Mouse (Mus musculus): ENCODE data around the gene Ldlrad1. TPM values are rescaled to one million over a fixed set of nuclear protein-coding genes. Genes with fewer than 3 reads are reported as not detected.
A peak's percentile ranks its signal among the peaks of the same experiment; 100 is the strongest.

The Ldlrad1 gene
- polyA plus RNA-seq, 1 experiment from 2014 or later: not detected

DNA sequence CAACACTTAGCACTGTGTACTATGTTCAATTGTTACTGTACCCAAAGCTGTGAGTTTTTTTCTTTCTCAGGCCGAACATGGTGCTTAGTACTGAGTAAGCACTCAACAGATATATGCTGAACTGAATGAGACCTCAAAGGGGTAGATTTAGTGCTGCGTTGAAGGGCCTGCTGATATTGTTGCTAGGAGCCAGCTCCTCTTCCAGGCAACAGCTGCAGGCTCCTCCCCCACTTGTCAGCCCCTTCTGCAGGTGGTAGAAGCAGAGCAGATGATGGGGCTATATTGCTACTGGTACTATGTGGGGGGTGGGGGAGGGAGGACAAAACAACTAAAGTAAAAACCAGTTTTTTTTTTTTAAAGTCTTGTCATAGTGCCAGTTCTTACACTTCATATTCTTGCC, 40.5 kb downstream of the Ldlrad1 start:
- WGBS: 56% methylated on average over 2 of the region's 2 CpGs
- 0 out of 2 replicates have a peak overlapping the region, but pooled peaks have one; percentile 10 for H3K4me2 ChIP-seq
- peaks cover 30% of the 10 kb centered on the region for H3K4me1 ChIP-seq
- no peak overlapping the region for H3K4me3 ChIP-seq (replicated peaks)
- no peaks in the 10 kb centered on the region for H3K27me3 ChIP-seq
- H3K9me3 ChIP-seq: no peaks in the 10 kb centered on the region
- H3K27ac ChIP-seq: peak overlapping the region; percentile 56; the same call in 1 of the 2 replicates
- no peak for ATAC-seq (ENCODE audit: low FRiP score)
- 0 out of 2 replicates have a peak, but pooled peaks cover 3% of the 10 kb centered on the region for H3K36me3 ChIP-seq (replicated peaks)
- no peak overlapping the region for H3K9ac ChIP-seq

DNA sequence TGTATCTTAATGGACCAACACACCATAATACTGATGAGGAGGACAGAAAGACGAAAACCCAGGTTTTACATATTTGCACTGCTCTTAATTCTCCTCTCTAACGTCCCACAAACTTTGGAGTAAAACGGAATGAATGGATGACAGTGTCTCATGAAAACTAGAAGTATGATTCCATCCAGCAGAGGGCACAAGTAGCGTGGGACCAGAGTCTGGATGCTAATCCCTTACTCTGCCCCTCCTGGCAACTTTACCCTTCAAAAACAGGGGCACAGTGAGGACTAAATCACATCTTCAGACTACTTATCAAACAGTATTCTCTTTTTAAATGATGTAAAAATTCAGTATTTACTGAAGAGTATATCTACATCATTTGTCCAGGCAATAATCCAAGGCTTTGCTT, 41.5 kb downstream of the Ldlrad1 start:
- no peak overlapping the region for H3K9ac ChIP-seq
- ATAC-seq (ENCODE audit: low FRiP score): no peak
- H3K27me3 ChIP-seq: no peaks in the 10 kb centered on the region
- H3K9me3 ChIP-seq: no peaks in the 10 kb centered on the region
- H3K36me3 ChIP-seq (replicated peaks): 0 out of 2 replicates have a peak, but pooled peaks cover 3% of the 10 kb centered on the region
- no peak overlapping the region for H3K27ac ChIP-seq
- H3K4me1 ChIP-seq: peaks cover 31% of the 10 kb centered on the region
- no peak overlapping the region for H3K4me2 ChIP-seq
- 33% methylated on average over 4 of the region's 4 CpGs for WGBS
- H3K4me3 ChIP-seq (replicated peaks): no peak overlapping the region

GRCm38 (mm10) chr4:107252522-107252921, 43.5 kb downstream of the Ldlrad1 start:
- no peaks in the 10 kb centered on the region for H3K36me3 ChIP-seq (replicated peaks)
- H3K9me3 ChIP-seq: no peaks in the 10 kb centered on the region
- 1% methylated on average over 11 of the region's 11 CpGs for WGBS
- ATAC-seq (ENCODE audit: low FRiP score): no peak
- H3K27ac ChIP-seq: 0 out of 2 replicates have a peak overlapping the region, but pooled peaks have one; percentile 74
- peaks cover 31% of the 10 kb centered on the region for H3K4me1 ChIP-seq
- peak overlapping the region; percentile 71 for H3K4me3 ChIP-seq (replicated peaks)
- peak overlapping the region; percentile 80 for H3K9ac ChIP-seq
- H3K27me3 ChIP-seq: no peaks in the 10 kb centered on the region
- peak overlapping the region; percentile 65 for H3K4me2 ChIP-seq

DNA sequence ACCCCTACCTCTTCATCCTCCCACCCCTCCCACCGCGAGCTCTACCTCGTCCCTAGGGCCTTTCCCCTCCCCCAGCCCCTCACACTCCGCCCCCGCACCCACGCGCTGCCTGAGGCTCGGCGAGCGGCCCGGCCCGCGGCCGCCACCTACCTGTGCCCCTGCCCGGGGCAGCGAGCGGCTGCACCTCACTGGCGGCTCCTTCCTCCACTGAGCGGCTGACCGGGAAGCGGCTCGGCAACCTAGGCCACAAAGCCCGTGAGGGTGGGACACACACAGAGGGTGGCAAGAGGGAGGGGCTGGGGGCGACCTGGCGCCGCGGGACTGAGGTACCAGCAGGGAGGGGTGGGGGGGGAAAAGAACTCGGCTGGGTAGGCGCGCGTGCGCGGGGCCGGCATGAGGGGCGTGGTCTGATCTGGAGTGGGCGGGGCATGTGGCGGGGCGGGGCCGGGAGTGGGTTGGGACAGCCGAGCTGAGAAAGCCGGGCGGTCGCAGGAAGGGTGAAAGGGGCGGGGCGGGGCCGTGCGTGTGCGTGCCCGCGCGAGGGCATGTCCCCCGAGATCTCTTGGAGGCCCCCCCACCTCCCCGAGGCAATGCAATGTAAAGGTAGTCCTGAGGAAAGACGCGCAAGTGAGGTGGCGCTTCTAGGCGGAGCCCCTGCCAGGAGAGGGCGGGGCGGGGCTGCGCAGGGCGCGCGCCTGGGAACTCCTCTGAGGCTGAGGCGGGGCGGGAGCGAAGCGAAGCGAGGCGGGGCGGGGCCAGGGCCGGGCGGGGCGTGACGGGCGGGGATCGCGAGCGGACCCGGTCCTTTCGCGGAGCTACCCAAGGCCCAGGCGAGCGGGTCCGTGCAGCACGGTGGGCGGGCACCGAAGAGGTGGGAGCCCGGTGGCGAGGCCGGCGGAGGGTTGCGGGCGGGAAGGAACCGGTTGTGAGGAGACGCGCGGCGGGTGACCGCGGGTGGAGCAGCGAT, 44.4 kb downstream of the Ldlrad1 start, which contains the start of the genes Lrrc42 and Hspb11:
Gene Lrrc42, minus strand, starts transcription at position 408 of the 967 bp plus-strand sequence.
Gene Hspb11, plus strand, starts transcription at position 469 of the 967 bp plus-strand sequence.
- WGBS: under 1% methylated on average over 93 of the region's 101 CpGs
- peak; percentile 95 for ATAC-seq (ENCODE audit: low FRiP score)
- Histone ChIP-seq H3K4me1 (peaks cover 31% of the 10 kb centered on the region), H3K27ac (peak within 1 kb of the TSS; percentile 82), H3K4me2 (peak within 1 kb of the TSS; percentile 65), H3K9ac (peak within 1 kb of the TSS; percentile 80), H3K36me3 (replicated peaks) (no peaks in the 10 kb centered on the region), H3K4me3 (replicated peaks) (peak within 1 kb of the TSS; percentile 71), H3K9me3 (no peaks in the 10 kb centered on the region), H3K27me3 (no peaks in the 10 kb centered on the region)

DNA sequence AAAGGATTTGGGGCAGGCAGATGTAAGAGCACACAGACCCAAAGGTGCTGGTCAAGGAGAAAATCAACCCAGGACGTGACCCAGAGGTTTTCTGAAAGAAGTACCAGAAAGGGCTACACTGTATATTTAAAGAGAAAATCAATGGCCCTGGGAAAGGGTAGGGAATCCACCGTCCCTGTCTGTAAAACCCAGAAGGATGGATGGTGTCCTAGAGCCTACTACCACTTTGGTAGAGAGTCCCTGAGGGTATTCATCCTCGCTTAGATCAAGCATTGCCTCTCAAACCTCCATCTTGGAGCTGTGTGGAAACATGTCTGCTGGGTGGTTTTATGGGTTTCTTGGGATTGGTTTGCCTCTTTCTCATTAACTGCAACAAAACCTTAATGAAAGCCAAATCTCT, 45.4 kb downstream of the Ldlrad1 start:
- Histone ChIP-seq H3K9me3 (no peaks in the 10 kb centered on the region), H3K27me3 (no peaks in the 10 kb centered on the region), H3K36me3 (replicated peaks) (no peaks in the 10 kb centered on the region), H3K4me2 (peak overlapping the region; percentile 65), H3K4me1 (peaks cover 23% of the 10 kb centered on the region), H3K27ac (peak overlapping the region; percentile 82; the same call in 1 of the 2 replicates), H3K9ac (peak overlapping the region; percentile 80), H3K4me3 (replicated peaks) (peak overlapping the region; percentile 71)
- WGBS: 23% methylated on average over 3 of the region's 3 CpGs
- ATAC-seq (ENCODE audit: low FRiP score): no peak

DNA sequence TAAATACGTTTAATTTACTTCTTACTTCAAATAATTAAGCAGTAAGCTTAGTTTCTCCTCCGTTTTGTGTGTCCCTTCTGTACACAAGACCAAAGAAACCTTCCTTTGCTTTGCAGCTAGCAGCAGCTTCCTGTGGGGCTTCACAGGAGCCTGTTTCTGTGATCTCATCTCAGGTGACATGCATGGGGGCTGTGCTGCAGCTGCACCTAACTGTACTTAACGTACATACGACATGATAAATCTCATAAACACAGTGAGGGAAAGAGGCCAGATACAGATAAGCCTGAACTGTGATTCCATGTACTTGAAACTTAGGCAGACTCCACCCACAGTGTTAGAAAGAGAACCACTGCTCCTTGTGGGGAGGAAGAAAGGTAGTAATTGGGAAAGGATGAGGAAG, 51.0 kb downstream of the Ldlrad1 start:
- H3K27me3 ChIP-seq: no peaks in the 10 kb centered on the region
- 87% methylated on average over 4 of the region's 4 CpGs for WGBS
- H3K9ac ChIP-seq: no peak overlapping the region
- 0 out of 2 replicates have a peak, but pooled peaks cover 2% of the 10 kb centered on the region for H3K36me3 ChIP-seq (replicated peaks)
- ATAC-seq (ENCODE audit: low FRiP score): no peak
- H3K9me3 ChIP-seq: peaks cover 2% of the 10 kb centered on the region
- no peak overlapping the region for H3K27ac ChIP-seq
- no peaks in the 10 kb centered on the region for H3K4me1 ChIP-seq
- no peak overlapping the region for H3K4me3 ChIP-seq (replicated peaks)
- no peak overlapping the region for H3K4me2 ChIP-seq

Other genes with a start within 250 kb of the Ldlrad1 start
- 81.5 and 83.2 TPM in 2 replicates for gene Mrpl37, start 142.3 kb upstream of the Ldlrad1 start, polyA plus RNA-seq (2016; fragmentation: Nextera tagmentation; extraction: Ambion mirVana)
- 6.0 and 7.0 TPM in 2 replicates for gene Cyb5rl, start 142.2 kb upstream of the Ldlrad1 start, polyA plus RNA-seq (2016; fragmentation: Nextera tagmentation; extraction: Ambion mirVana)
- not detected in 2 replicates for gene Cdcp2, start 112.3 kb upstream of the Ldlrad1 start, polyA plus RNA-seq (2016; fragmentation: Nextera tagmentation; extraction: Ambion mirVana)
- gene Tmem59, start 30.8 kb upstream of the Ldlrad1 start, polyA plus RNA-seq (2016; fragmentation: Nextera tagmentation; extraction: Ambion mirVana): 289 and 296 TPM in 2 replicates
- gene Tceanc2, start 30.1 kb upstream of the Ldlrad1 start, polyA plus RNA-seq (2016; fragmentation: Nextera tagmentation; extraction: Ambion mirVana): 22.1 and 26.5 TPM in 2 replicates
- 74.3 and 79.9 TPM in 2 replicates for gene Lrrc42, start 44.4 kb downstream of the Ldlrad1 start, polyA plus RNA-seq (2016; fragmentation: Nextera tagmentation; extraction: Ambion mirVana)
- 34.3 and 37.8 TPM in 2 replicates for gene Hspb11, start 44.4 kb downstream of the Ldlrad1 start, polyA plus RNA-seq (2016; fragmentation: Nextera tagmentation; extraction: Ambion mirVana)
- not detected in 2 replicates for gene Dio1, start 98.0 kb downstream of the Ldlrad1 start, polyA plus RNA-seq (2016; fragmentation: Nextera tagmentation; extraction: Ambion mirVana)
- gene Yipf1, start 105.2 kb downstream of the Ldlrad1 start, polyA plus RNA-seq (2016; fragmentation: Nextera tagmentation; extraction: Ambion mirVana): 35.7 and 41.8 TPM in 2 replicates
- gene Ndc1, start 158.6 kb downstream of the Ldlrad1 start, polyA plus RNA-seq (2016; fragmentation: Nextera tagmentation; extraction: Ambion mirVana): 38.8 and 39.9 TPM in 2 replicates
- 3.4 and 3.8 TPM in 2 replicates for gene Glis1, start 225.4 kb downstream of the Ldlrad1 start, polyA plus RNA-seq (2016; fragmentation: Nextera tagmentation; extraction: Ambion mirVana)

Measured in forebrain, embryonic 12.5 days (tissue).